Mouse (Mus musculus) left cerebral cortex, postnatal 36 days (tissue): ENCODE measurements around the gene Fth1. TPM values are rescaled to one million over a fixed set of nuclear protein-coding genes. Genes with fewer than 3 reads are reported as not detected.
"Not testable (repeated sequence)": the region's sequence is repeated elsewhere in the genome, so short reads cannot be mapped to it uniquely, and the experiment has no call there.

Experiments used
- DNase-seq, 2 experiments: peaks; one replicate each; pipeline ENCODE4 v3.0.0; 2021 to 2022; ENCODE audit warnings: low spot score in 2 of 2, mixed read lengths in 1 of 2
- intact Hi-C: fragments of 180-260 bp; cut with DNase I; formaldehyde crosslinking; loops from one replicate; pipeline ENCODE4 v1.15.1; 2025
- total RNA-seq, 2 experiments: library from RNA; stranded (reverse); gene quantifications; 2 replicates each; pipeline ENCODE4 v1.2.3; 2021

Gene Fth1
- total RNA-seq, 2 experiments from 2014 or later, result 2,116 to 2,547 TPM

DNA sequence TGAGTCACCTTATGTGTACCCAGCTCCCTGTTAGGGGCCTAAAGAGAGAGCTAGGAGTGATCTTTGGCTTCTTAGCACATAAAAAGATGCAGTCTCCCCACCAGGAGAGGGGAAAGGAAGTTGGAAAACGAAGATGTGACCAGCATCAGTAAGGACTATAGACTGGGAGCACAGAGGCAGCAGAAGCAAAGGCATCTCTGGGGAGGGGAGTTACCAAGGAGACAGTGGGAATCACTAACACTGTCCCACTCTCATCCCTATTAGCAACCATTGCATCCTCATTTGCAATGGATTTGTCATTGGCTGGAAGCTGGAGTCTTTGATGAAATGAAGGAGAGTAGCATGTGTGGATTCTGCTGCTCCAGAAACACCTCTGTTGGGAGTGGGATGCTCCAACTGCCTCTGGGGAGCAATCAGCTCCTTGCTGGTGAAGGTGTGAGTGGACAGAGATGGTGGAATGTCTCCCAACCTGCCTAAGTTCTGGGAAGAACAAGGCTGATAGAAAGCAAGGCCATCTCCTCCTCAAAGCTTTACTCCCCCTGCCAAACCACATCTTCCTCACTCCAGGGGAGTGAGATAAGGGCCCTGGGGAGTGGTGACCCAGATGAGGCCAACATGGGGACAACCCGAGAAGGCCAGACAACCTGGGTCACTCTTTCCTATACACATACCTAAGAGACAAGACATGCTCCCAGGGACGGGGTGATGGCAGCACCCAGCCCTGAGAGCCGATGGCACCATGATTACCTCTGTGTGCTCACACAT lies 23.6 kb upstream of the Fth1 start:
- DNase-seq, result no peak
- intact Hi-C loops, result no loop called here

DNA sequence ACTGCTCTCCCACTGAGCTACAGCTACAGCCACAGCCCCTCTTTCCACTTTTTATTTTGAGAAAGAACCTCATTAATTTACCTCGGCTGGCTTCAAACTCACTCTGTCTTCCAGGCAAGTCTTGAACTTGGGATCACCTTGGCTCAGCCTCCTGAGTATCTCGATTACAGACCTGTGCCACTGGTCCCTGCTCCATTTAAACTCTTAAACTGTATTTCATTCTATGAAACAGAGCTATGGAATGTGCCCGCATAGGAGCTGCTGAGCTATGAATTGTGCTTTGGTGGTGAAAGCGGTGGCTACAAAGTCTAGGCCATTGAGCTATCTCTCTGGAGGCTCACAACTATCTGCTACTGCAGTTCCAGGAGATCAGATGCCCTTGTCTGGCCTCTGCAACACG lies 22.4 kb upstream of the Fth1 start:
- DNase-seq, result no peak
- intact Hi-C loops, result no loop called here

DNA sequence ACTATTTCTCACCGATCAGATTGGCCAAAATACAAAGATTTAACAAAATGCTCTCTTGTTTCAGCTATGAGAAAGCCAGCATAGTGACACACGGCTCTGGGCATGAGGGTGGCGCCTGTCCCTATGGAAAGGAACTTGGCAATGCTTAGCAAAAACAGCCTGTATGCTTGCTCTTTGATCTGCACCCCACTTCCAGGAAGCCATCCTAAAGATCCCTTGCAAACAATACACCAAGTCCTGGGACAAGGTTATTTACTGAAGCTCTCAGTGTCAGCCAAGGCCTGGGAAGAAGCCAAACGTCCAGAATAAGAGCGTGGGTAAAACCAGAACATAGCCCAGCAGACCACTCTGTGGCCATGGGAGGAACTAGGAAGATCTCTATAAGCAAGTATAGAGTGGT lies 19.6 kb upstream of the Fth1 start:
- intact Hi-C loops, result no loop called here

DNA sequence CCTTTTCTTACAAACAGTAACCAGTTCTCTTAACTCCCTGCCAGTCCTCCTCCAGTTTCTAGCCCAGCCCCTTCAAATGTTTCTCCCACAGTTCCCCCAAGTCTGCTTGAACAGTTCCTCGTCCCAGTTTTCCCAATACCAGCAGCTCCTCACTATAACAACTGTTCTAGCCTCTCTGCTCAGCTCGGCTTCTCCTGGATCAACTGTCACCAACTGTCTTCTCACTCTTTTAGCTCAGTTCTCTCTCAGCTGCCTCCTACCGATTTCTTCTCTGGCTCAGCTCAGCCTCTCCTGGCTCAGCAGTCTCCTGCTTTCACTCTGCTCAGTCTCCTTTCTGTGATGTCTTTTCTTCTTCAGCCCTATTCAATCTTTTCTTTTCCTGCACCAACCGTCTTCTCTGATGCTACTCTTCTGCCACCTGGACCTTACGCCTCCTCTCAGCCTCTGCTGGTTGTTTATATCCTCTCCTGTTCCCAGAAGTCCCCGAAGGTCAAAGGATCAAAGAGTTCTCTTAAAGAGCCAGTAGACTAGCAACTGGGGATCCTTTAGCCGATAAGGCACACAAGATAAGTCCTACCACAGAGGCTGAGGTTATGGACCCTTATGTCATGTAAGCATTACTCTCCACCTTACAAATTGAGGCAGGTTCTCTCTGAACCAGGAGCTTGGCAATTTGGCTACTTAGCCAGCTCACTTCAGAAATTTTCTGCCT lies 16.0 kb upstream of the Fth1 start:
- intact Hi-C loops, result no loop called here
- peak in 1 of 2 experiments; percentile 40 for DNase-seq

More for the DNA sequence above, 19.6 kb upstream of the Fth1 start:
- no peak for DNase-seq

DNA sequence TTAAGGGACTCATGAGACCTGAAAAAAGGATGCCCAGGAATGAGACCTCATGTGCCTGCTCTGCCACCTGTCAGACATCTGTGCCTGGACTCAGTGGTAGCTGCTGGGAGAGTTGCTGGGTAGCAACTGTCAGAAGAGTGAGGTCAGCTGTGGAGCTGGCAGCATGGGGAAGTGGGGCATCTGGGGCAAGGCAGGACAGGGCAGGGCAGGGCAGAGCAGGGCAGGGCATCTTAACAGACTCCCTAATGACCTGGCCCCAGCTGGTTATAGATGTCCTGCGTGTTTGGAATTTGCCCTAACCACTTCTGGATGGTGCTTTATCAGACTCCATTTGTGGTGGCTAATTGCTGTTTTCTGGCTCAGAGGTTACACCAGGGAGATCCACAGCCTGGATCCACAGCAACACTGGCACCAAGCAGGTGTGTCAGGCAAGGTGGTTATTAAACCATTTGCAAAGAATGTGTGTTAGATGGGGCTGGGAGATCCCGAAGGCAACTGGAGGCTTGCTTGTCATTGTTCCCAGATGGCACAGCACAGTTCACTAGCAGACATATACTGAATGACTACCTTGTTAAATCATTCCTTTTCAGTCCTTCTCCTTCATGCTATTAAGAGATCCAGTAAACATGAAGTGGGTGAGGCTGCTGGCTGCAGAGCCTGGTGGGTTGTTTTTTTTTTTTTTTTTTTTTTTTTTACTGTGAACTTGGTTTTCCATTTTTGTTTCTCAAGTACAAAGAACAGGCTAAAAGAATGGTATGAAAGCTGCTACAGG lies 14.1 kb upstream of the Fth1 start:
- no peak for DNase-seq
- intact Hi-C loops, result no loop called here

DNA sequence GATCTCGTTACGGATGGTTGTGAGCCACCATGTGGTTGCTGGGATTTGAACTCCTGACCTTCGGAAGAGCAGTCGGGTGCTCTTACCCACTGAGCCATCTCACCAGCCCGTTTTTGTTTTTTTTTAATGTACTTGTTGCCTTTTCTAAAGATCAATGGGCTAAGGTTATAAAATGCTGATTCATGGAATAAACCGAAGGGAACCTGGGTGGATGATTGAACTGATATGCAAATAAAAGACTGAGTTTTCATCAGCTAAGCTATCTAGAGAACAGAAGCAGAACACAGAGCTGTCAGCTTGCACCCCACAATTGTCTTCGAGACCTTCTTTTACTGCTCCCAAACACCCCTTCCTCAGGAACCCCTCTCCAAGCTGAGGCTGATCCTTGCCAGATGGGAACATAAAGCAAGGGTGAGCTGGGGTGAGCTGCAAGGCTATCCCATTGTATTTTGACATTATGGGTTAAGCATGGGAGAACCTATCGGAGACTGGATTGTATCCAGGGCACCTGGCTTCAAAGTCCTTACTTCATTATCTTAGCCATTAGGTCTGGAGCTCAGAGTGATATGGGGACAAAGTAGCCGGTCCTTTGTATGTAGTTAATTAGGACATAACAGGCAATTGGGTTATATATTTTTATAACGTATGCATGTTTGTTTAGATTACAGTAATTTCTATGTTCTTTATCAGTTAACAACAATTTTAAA lies 12.2 kb upstream of the Fth1 start:
- intact Hi-C loops, result no loop called here
- DNase-seq, result no peak

- DNase-seq, intact Hi-C loops: not testable (repeated sequence)
These were observed 5.5 kb upstream of the Fth1 start for GRCm38 (mm10) chr19:9974853-9975252.

GRCm38 (mm10) chr19:9977085-9977484 lies 3.3 kb upstream of the Fth1 start:
- intact Hi-C loops, result no loop called here
- no peak for DNase-seq

DNA sequence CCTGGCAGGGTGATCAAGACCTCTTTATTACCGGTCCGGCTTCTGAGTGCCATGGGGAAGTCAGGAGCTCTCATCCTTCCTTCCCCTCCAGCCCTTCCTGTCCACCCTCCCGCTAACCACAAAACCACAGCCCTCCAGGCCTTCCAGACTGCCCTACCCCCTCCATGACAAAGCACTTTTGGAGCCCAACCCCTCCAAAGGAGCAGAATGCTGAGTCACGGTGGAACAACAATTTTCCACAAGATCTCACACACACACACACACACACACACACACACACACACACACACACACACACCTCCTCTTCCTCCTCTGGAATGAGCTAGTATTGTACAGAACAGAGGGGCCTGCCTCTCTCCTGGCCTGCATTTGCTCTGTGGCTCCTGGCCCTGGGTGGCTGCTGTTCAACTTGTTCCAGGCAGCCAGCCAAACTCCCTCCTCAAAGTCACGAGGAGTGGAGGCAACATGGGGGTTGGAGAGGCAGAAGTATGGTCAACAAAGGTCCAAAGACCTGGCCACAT lies 1.9 kb upstream of the Fth1 start:
- DNase-seq, result peak; percentile 59 to 65
- intact Hi-C loops, result no loop called here

GRCm38 (mm10) chr19:9979156-9979555 lies 1.2 kb upstream of the Fth1 start:
- no peak for DNase-seq
- intact Hi-C loops, result no loop called here

DNA sequence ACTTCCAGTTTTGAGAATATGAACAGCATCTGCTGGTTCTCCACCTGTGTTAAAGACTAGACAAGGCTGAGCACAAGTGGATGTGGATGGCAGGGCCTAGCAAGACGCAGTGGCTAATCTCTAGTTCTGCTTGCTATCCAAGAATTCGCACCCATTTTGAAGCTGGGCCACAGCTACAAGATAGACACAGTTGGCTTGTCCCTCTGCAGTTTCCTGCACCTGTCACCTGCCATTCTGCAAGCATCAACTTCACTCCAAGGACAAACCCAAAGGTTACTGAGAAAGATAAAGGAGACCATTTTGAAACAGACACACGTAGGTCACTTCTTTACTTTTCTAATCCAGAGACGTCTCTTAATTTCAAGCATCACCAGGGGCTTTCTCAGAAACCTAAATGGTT lies 1.2 kb downstream of the Fth1 start:
- no peak for DNase-seq
- intact Hi-C loops, result no loop called here

DNA sequence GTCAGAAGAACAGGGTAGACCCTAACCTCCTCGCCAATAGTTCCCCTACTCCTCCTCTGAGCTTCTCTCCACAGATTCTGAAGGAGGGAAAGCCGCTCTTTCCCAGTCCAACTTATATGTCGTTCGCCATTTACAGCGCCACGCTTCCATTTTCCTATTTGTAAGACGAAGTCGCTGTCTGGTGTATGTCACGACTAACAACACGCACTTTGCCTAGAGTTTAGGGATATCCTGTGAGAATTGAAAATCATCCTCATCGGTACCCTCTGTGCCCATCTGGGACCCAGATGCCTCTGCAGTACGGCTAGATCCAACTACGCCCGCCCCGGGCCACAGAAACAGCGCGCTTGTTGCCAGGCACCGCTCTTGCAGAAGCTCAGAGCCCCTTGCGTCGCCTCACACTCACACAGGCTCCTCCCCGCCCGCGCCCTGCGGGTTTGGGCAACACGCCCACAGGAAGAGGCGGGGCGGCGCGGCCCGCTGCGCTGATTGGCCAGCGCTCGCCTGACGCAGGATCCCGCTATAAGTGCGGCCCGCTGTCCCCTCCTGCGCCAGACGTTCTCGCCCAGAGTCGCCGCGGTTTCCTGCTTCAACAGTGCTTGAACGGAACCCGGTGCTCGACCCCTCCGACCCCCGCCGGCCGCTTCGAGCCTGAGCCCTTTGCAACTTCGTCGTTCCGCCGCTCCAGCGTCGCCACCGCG lies 1.9 kb downstream of the Fth1 start:
- DNase-seq, result peak; percentile 97
- intact Hi-C loops, result no loop called here

GRCm38 (mm10) chr19:9982852-9983542 lies 2.6 kb downstream of the Fth1 start:
- intact Hi-C loops, result no loop called here
- DNase-seq, result peak in 1 of 2 experiments; percentile 73

- no peak for DNase-seq
- intact Hi-C loops, result no loop called here
These were observed 4.0 kb downstream of the Fth1 start for GRCm38 (mm10) chr19:9984111-9985055.

GRCm38 (mm10) chr19:9985190-9985899 lies 4.9 kb downstream of the Fth1 start:
- intact Hi-C loops, result no loop called here
- DNase-seq, result no peak

DNA sequence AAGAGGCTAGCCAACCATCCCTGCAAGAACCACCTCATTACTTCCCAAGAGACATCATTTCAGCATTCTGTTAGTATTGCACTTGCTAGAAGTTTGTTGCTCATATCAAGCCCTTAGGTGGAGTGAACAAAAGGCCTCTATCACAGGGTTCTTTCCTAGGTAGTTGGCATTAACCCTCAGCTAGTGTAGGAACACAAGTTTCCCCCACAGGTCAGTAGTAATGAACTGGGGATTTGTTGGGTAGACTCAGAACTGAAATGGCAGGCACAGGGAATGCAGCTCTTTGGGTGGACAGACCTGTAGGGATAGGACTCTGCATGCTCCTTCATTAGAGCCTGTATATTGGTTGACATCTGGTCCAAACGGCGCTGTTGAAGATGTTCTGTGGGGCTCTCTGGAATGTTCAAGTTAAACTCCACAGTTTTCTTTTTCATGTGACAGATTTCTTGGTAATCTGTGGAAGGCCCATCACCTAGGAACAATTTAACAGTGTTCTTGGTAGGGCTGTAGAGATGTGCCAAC lies 5.6 kb downstream of the Fth1 start:
- no peak for DNase-seq
- intact Hi-C loops, result no loop called here

DNA sequence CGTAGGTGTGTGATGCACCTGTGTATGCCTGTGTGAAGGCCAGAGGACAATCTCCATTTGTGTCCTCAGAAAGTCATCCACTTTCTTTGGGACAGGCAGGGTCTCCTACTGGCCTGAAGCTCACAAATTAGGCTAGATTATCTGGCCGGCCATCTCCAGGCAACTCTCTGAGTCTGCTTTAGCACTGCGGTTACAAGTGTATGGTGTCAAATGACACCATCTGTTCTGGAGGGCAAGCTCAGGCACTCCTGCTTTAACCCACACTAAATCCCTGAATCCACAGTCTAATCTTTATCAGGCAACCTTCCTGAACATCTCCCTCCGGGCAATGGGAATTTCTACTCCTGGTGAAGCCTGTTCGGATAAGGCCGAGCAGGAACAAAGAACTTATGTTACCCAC lies 6.8 kb downstream of the Fth1 start:
- no peak for DNase-seq
- intact Hi-C loops, result no loop called here
